Mouse (Mus musculus): ENCODE measurements at regions not wholly inside any gene's neighbourhood (a gene's known extent, or its start where the extent isn't known, plus 50 kb on each side); places are given as distances from the start of the nearest gene placed in this dataset.

GRCm38 (mm10) chr16:26231110-26231509, 125.5 kb upstream of the P3h2 start:
- Histone ChIP-seq H3K27me3 (ENCODE audit: insufficient read depth, poor library complexity, severe bottlenecking) (no peaks in the 10 kb centered on the region), H3K4me3 (no peak overlapping the region), H3K36me3 (no peaks in the 10 kb centered on the region), H3K4me1 (replicated peaks) (no peaks in the 10 kb centered on the region), H3K9me3 (no peaks in the 10 kb centered on the region), H3K27ac (no peak overlapping the region)
- DNase-seq (ENCODE audit: low spot score) = no peak
- WGBS = 82% methylated on average over 1 of the region's 1 CpGs

- Histone ChIP-seq H3K4me1 (replicated peaks) (no peaks in the 10 kb centered on the region), H3K27ac (no peak overlapping the region), H3K27me3 (ENCODE audit: insufficient read depth, poor library complexity, severe bottlenecking) (no peaks in the 10 kb centered on the region), H3K4me3 (no peak overlapping the region), H3K36me3 (no peaks in the 10 kb centered on the region), H3K9me3 (peaks cover 8% of the 10 kb centered on the region)
- 88% methylated on average over 3 of the region's 3 CpGs for WGBS
- no peak for DNase-seq (ENCODE audit: low spot score)
These were observed 105.8 kb upstream of the P3h2 start for GRCm38 (mm10) chr16:26211418-26211817.

GRCm38 (mm10) chr16:26199125-26199524, 93.5 kb upstream of the P3h2 start:
- no peaks in the 10 kb centered on the region for H3K36me3 ChIP-seq
- no peak for DNase-seq (ENCODE audit: low spot score)
- no peaks in the 10 kb centered on the region for H3K9me3 ChIP-seq
- no peak overlapping the region for H3K27ac ChIP-seq
- no peaks in the 10 kb centered on the region for H3K27me3 ChIP-seq (ENCODE audit: insufficient read depth, poor library complexity, severe bottlenecking)
- H3K4me3 ChIP-seq = no peak overlapping the region
- 24% methylated on average over 4 of the region's 4 CpGs for WGBS
- no peaks in the 10 kb centered on the region for H3K4me1 ChIP-seq (replicated peaks)

- no peaks in the 10 kb centered on the region for H3K27me3 ChIP-seq (ENCODE audit: insufficient read depth, poor library complexity, severe bottlenecking)
- H3K4me3 ChIP-seq = no peak overlapping the region
- H3K9me3 ChIP-seq = no peaks in the 10 kb centered on the region
- no peak for DNase-seq (ENCODE audit: low spot score)
- H3K36me3 ChIP-seq = no peaks in the 10 kb centered on the region
- H3K27ac ChIP-seq = no peak overlapping the region
- H3K4me1 ChIP-seq (replicated peaks) = no peaks in the 10 kb centered on the region
These were observed 90.8 kb upstream of the P3h2 start for GRCm38 (mm10) chr16:26196345-26196744.

DNA sequence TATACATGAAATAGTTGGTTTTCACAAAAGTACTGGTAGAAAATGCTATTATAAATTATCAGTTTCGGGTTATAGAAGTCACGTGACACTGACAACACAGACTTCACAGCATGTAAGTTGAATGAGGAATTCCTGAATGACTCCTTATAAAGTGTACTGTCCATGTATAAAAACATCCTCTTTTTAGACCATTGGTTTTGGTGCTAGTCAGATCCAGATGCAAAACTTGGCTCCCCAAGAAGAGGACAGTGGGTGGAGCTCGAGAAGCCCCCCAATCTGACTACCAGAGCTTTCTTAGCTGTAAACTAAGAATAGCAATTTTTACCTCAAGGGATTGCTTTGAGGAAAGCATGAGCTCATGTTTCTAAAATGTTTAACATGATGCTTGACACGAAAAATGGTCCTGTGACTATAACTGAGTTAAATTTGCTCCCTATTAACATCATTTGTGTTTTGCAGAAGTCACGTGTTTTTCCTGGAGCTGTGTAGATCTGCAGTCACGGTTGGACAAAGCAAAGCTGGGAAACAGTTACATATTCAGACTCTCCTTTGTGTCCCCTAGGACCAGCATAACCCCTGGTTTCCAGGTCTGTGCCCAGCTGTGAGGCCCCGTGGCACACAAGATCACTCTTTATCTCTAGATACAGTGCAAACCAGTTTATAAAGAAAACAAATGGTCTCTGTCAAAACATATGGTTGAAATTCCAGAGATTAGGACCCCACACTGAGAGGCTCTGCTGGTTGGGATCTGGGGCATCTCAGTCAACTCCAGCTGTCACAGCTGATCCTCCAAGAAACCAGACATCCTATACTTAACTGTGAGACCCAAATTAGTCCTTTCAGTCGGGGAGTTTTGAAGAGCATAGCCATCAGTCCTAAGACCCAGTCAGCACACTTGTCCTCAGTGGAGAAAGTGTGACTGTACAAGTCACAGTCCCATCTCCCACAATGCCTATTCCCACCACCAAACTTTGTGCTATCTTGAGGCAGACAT, 80.0 kb upstream of the P3h2 start:
- Histone ChIP-seq H3K27ac (no peak overlapping the region), H3K4me3 (no peak overlapping the region), H3K36me3 (no peaks in the 10 kb centered on the region), H3K4me1 (replicated peaks) (0 out of 2 replicates have a peak, but pooled peaks cover 2% of the 10 kb centered on the region), H3K27me3 (ENCODE audit: insufficient read depth, poor library complexity, severe bottlenecking) (no peaks in the 10 kb centered on the region), H3K9me3 (no peaks in the 10 kb centered on the region)
- WGBS = 59% methylated on average over 8 of the region's 8 CpGs
- peak; percentile 10 for DNase-seq (ENCODE audit: low spot score)

DNA sequence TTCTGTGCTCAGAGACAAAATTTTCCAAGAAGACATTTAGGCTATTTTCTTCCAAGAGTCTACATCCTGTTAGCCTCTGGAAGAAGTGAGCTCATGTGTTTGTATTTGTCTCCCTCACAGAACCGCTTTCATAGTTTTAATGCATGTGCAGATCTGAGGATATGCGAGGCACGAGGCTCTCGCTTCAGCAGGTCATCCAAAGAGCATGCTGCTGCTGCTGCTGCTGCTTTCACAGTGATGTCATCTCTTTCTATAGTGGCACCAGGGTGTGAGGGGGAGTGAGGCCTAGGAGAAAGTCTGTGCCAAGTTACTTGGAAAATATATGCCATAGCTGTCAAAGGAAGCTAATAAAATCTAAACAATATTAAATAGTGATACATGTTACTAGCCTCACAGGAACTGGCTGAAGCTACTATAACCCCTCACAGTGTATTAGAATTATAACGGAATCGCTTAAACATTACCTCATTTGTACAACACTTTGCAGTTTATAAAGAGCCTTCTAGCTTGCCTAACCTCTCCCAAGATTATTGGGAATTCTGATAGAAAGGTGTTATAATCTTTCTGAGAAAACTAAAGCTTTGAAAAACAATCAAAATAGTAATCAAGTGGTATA, 79.2 kb upstream of the P3h2 start:
- Histone ChIP-seq H3K4me3 (no peak overlapping the region), H3K9me3 (no peaks in the 10 kb centered on the region), H3K36me3 (no peaks in the 10 kb centered on the region), H3K27ac (no peak overlapping the region), H3K4me1 (replicated peaks) (0 out of 2 replicates have a peak, but pooled peaks cover 2% of the 10 kb centered on the region), H3K27me3 (ENCODE audit: insufficient read depth, poor library complexity, severe bottlenecking) (no peaks in the 10 kb centered on the region)
- 68% methylated on average over 6 of the region's 6 CpGs for WGBS
- no peak for DNase-seq (ENCODE audit: low spot score)

GRCm38 (mm10) chr16:26183530-26183929, 77.9 kb upstream of the P3h2 start:
- DNase-seq (ENCODE audit: low spot score) = no peak
- Histone ChIP-seq H3K27me3 (ENCODE audit: insufficient read depth, poor library complexity, severe bottlenecking) (no peaks in the 10 kb centered on the region), H3K27ac (no peak overlapping the region)

GRCm38 (mm10) chr16:26181716-26182115, 76.1 kb upstream of the P3h2 start:
- 82% methylated on average over 3 of the region's 3 CpGs for WGBS
- no peak overlapping the region for H3K4me3 ChIP-seq
- no peaks in the 10 kb centered on the region for H3K36me3 ChIP-seq
- no peaks in the 10 kb centered on the region for H3K9me3 ChIP-seq
- no peak overlapping the region for H3K27ac ChIP-seq
- H3K27me3 ChIP-seq (ENCODE audit: insufficient read depth, poor library complexity, severe bottlenecking) = no peaks in the 10 kb centered on the region
- 0 out of 2 replicates have a peak, but pooled peaks cover 2% of the 10 kb centered on the region for H3K4me1 ChIP-seq (replicated peaks)
- DNase-seq (ENCODE audit: low spot score) = no peak

More at GRCm38 (mm10) chr16:26183530-26183929, 77.9 kb upstream of the P3h2 start:
- Histone ChIP-seq H3K4me3 (no peak overlapping the region), H3K36me3 (no peaks in the 10 kb centered on the region), H3K4me1 (replicated peaks) (0 out of 2 replicates have a peak, but pooled peaks cover 2% of the 10 kb centered on the region), H3K9me3 (no peaks in the 10 kb centered on the region)

GRCm38 (mm10) chr16:26171441-26171840, 65.9 kb upstream of the P3h2 start:
- Histone ChIP-seq H3K27ac (no peak overlapping the region), H3K9me3 (no peaks in the 10 kb centered on the region), H3K27me3 (ENCODE audit: insufficient read depth, poor library complexity, severe bottlenecking) (no peaks in the 10 kb centered on the region), H3K36me3 (no peaks in the 10 kb centered on the region), H3K4me3 (no peak overlapping the region), H3K4me1 (replicated peaks) (no peaks in the 10 kb centered on the region)
- DNase-seq (ENCODE audit: low spot score) = no peak
- 69% methylated on average over 3 of the region's 3 CpGs for WGBS

DNA sequence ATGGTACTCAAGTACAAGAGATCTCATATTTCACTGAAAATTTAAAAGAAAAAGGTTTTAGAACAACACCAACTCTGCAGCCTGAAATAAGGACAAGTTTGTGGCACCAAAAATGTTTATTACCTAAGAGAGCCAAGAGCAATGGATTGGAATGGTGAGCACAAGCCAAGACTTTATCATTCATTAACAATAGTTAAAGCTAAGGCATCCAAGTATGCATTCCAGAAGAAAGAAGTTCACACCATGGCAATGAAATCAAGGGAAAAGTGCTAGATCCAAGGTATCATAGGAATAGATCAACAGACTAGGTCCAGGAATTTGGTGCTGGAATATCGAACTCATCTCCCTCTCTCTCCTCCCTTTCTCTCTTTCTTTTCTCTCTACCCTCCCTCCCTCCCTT, 63.8 kb upstream of the P3h2 start:
- Histone ChIP-seq H3K4me3 (no peak overlapping the region), H3K27ac (no peak overlapping the region), H3K4me1 (replicated peaks) (no peaks in the 10 kb centered on the region), H3K36me3 (no peaks in the 10 kb centered on the region), H3K9me3 (no peaks in the 10 kb centered on the region), H3K27me3 (ENCODE audit: insufficient read depth, poor library complexity, severe bottlenecking) (no peaks in the 10 kb centered on the region)
- DNase-seq (ENCODE audit: low spot score) = no peak
- 95% methylated on average over 1 of the region's 1 CpGs for WGBS

- WGBS = 92% methylated on average over 2 of the region's 2 CpGs
- Histone ChIP-seq H3K4me1 (replicated peaks) (no peaks in the 10 kb centered on the region), H3K9me3 (no peaks in the 10 kb centered on the region), H3K27me3 (ENCODE audit: insufficient read depth, poor library complexity, severe bottlenecking) (no peaks in the 10 kb centered on the region), H3K4me3 (no peak overlapping the region), H3K27ac (no peak overlapping the region), H3K36me3 (no peaks in the 10 kb centered on the region)
- no peak for DNase-seq (ENCODE audit: low spot score)
These were observed 62.6 kb upstream of the P3h2 start for GRCm38 (mm10) chr16:26168216-26168615.

- no peak for DNase-seq (ENCODE audit: low spot score)
- 75% methylated on average over 4 of the region's 4 CpGs for WGBS
- Histone ChIP-seq H3K4me3 (no peak overlapping the region), H3K4me1 (replicated peaks) (no peaks in the 10 kb centered on the region), H3K27me3 (ENCODE audit: insufficient read depth, poor library complexity, severe bottlenecking) (no peaks in the 10 kb centered on the region), H3K27ac (no peak overlapping the region), H3K36me3 (no peaks in the 10 kb centered on the region), H3K9me3 (no peaks in the 10 kb centered on the region)
These were observed 58.5 kb upstream of the P3h2 start for GRCm38 (mm10) chr16:26164066-26164465.

DNA sequence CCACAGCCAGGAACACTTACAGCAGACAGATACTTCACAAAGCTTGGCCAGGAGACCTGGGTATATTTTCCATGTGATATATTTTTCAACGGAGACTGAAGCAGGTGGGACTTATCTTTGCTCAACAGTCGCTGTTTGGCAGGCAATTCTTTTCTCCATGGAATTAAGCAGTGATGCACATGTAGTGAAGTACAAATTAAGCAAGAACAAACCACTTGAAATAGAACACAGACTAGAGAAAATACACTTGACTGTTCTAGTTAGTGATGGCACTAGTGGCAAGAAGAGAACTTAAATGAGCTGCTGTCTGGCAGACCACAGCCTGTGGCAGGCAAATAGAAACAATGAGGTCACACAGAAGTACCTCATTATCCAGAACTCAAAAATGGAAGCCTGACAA, 57.8 kb upstream of the P3h2 start:
- Histone ChIP-seq H3K27ac (no peak overlapping the region), H3K4me3 (no peak overlapping the region), H3K27me3 (ENCODE audit: insufficient read depth, poor library complexity, severe bottlenecking) (no peaks in the 10 kb centered on the region), H3K4me1 (replicated peaks) (no peaks in the 10 kb centered on the region), H3K9me3 (no peaks in the 10 kb centered on the region), H3K36me3 (no peaks in the 10 kb centered on the region)
- DNase-seq (ENCODE audit: low spot score) = no peak
- 93% methylated on average over 2 of the region's 2 CpGs for WGBS
